Mouse (Mus musculus): ENCODE data around the gene Olfr1306. TPM values are rescaled to one million over a fixed set of nuclear protein-coding genes. Genes with fewer than 3 reads are reported as not detected.

Gene Olfr1306
- total RNA-seq (2014; fragmentation: Nextera tagmentation): not detected in 2 replicates
- not detected in 2 replicates for total RNA-seq (2017)

- ATAC-seq (replicated peaks; ENCODE audit: poor library complexity, severe bottlenecking): no peak
Measured at GRCm38 (mm10) chr2:111916171-111916570, at the start of gene Olfr1306. Gene Olfr1306 (minus strand): TSS chr2:111916271.

- no peak for ATAC-seq (replicated peaks; ENCODE audit: poor library complexity, severe bottlenecking)
Measured at GRCm38 (mm10) chr2:111964844-111965243, 48.8 kb upstream of the Olfr1306 start, which contains the start of gene Olfr1308. Gene Olfr1308 (minus strand): TSS chr2:111964944.

- ATAC-seq (replicated peaks; ENCODE audit: poor library complexity, severe bottlenecking): no peak
Measured at GRCm38 (mm10) chr2:111949340-111949739, 33.3 kb upstream of the Olfr1306 start, which contains the start of gene Olfr1307. Gene Olfr1307 (minus strand): TSS chr2:111949440.

GRCm38 (mm10) chr2:111877049-111877448, 39.0 kb downstream of the Olfr1306 start, which contains the start of gene Olfr1305:
Gene Olfr1305 (minus strand): TSS chr2:111877149.
- no peak for ATAC-seq (replicated peaks; ENCODE audit: poor library complexity, severe bottlenecking)

Other genes with a start within 250 kb of the Olfr1306 start
- gene Olfr1301, start 165.3 kb downstream of the Olfr1306 start, total RNA-seq (2014; fragmentation: Nextera tagmentation): not detected in 2 replicates
- gene Olfr1301, start 165.3 kb downstream of the Olfr1306 start, total RNA-seq (2017): not detected in 2 replicates
- not detected in 2 replicates for gene Olfr1302, start 138.8 kb downstream of the Olfr1306 start, total RNA-seq (2014; fragmentation: Nextera tagmentation)
- not detected in 2 replicates for gene Olfr1302, start 138.8 kb downstream of the Olfr1306 start, total RNA-seq (2017)
- not detected in 2 replicates for gene Olfr1303, start 95.9 kb downstream of the Olfr1306 start, total RNA-seq (2014; fragmentation: Nextera tagmentation)
- not detected in 2 replicates for gene Olfr1303, start 95.9 kb downstream of the Olfr1306 start, total RNA-seq (2017)
- gene Olfr1305, start 39.1 kb downstream of the Olfr1306 start, total RNA-seq (2014; fragmentation: Nextera tagmentation): not detected in 2 replicates
- not detected in 2 replicates for gene Olfr1305, start 39.1 kb downstream of the Olfr1306 start, total RNA-seq (2017)
- gene Olfr1307, start 33.2 kb upstream of the Olfr1306 start, total RNA-seq (2014; fragmentation: Nextera tagmentation): not detected in 2 replicates
- not detected in 2 replicates for gene Olfr1307, start 33.2 kb upstream of the Olfr1306 start, total RNA-seq (2017)
- not detected in 2 replicates for gene Olfr1308, start 48.7 kb upstream of the Olfr1306 start, total RNA-seq (2014; fragmentation: Nextera tagmentation)
- gene Olfr1308, start 48.7 kb upstream of the Olfr1306 start, total RNA-seq (2017): not detected in 2 replicates
- not detected in 2 replicates for gene Olfr1309, start 74.0 kb upstream of the Olfr1306 start, total RNA-seq (2014; fragmentation: Nextera tagmentation)
- not detected in 2 replicates for gene Olfr1309, start 74.0 kb upstream of the Olfr1306 start, total RNA-seq (2017)
- not detected in 2 replicates for gene Olfr1310, start 96.4 kb upstream of the Olfr1306 start, total RNA-seq (2014; fragmentation: Nextera tagmentation)
- not detected in 2 replicates for gene Olfr1310, start 96.4 kb upstream of the Olfr1306 start, total RNA-seq (2017)
- not detected in 2 replicates for gene Olfr1311, start 108.1 kb upstream of the Olfr1306 start, total RNA-seq (2014; fragmentation: Nextera tagmentation)
- gene Olfr1311, start 108.1 kb upstream of the Olfr1306 start, total RNA-seq (2017): not detected in 2 replicates
- gene Olfr1312, start 134.0 kb upstream of the Olfr1306 start, total RNA-seq (2014; fragmentation: Nextera tagmentation): not detected in 2 replicates
- not detected in 2 replicates for gene Olfr1312, start 134.0 kb upstream of the Olfr1306 start, total RNA-seq (2017)
- gene Olfr1313, start 161.6 kb upstream of the Olfr1306 start, total RNA-seq (2014; fragmentation: Nextera tagmentation): not detected in 2 replicates
- gene Olfr1313, start 161.6 kb upstream of the Olfr1306 start, total RNA-seq (2017): not detected in 2 replicates
- not detected in 2 replicates for gene Olfr1314, start 180.5 kb upstream of the Olfr1306 start, total RNA-seq (2014; fragmentation: Nextera tagmentation)
- not detected in 2 replicates for gene Olfr1314, start 180.5 kb upstream of the Olfr1306 start, total RNA-seq (2017)
- not detected in 2 replicates for gene Olfr1315-ps1, start 199.2 kb upstream of the Olfr1306 start, total RNA-seq (2014; fragmentation: Nextera tagmentation)
- not detected in 2 replicates for gene Olfr1315-ps1, start 199.2 kb upstream of the Olfr1306 start, total RNA-seq (2017)
- gene Olfr1316, start 218.7 kb upstream of the Olfr1306 start, total RNA-seq (2014; fragmentation: Nextera tagmentation): not detected in 2 replicates
- not detected in 2 replicates for gene Olfr1316, start 218.7 kb upstream of the Olfr1306 start, total RNA-seq (2017)
- gene Olfr1317, start 224.1 kb upstream of the Olfr1306 start, total RNA-seq (2014; fragmentation: Nextera tagmentation): not detected in 2 replicates
- gene Olfr1317, start 224.1 kb upstream of the Olfr1306 start, total RNA-seq (2017): not detected in 2 replicates
- not detected in 2 replicates for gene Olfr1318, start 237.9 kb upstream of the Olfr1306 start, total RNA-seq (2014; fragmentation: Nextera tagmentation)
- not detected in 2 replicates for gene Olfr1318, start 237.9 kb upstream of the Olfr1306 start, total RNA-seq (2017)

All from granulocyte monocyte progenitor cell, adult 5-6 weeks (primary cell).